Mouse (Mus musculus) liver, postnatal 0 days (tissue): ENCODE results near the gene Ktn1.

ENCODE experiments used
- CTCF ChIP-seq: sonication (generic); IDR thresholded peaks from 2 replicates; pipeline ENCODE4 v1.5.1; 2016; ENCODE audit warnings: antibody characterized with exemption, low read depth
- EP300 ChIP-seq: IDR thresholded peaks from 2 replicates; pipeline ENCODE4 v1.6.1; 2016; ENCODE audit warnings: antibody characterized with exemption, low read depth, mild to moderate bottlenecking

DNA sequence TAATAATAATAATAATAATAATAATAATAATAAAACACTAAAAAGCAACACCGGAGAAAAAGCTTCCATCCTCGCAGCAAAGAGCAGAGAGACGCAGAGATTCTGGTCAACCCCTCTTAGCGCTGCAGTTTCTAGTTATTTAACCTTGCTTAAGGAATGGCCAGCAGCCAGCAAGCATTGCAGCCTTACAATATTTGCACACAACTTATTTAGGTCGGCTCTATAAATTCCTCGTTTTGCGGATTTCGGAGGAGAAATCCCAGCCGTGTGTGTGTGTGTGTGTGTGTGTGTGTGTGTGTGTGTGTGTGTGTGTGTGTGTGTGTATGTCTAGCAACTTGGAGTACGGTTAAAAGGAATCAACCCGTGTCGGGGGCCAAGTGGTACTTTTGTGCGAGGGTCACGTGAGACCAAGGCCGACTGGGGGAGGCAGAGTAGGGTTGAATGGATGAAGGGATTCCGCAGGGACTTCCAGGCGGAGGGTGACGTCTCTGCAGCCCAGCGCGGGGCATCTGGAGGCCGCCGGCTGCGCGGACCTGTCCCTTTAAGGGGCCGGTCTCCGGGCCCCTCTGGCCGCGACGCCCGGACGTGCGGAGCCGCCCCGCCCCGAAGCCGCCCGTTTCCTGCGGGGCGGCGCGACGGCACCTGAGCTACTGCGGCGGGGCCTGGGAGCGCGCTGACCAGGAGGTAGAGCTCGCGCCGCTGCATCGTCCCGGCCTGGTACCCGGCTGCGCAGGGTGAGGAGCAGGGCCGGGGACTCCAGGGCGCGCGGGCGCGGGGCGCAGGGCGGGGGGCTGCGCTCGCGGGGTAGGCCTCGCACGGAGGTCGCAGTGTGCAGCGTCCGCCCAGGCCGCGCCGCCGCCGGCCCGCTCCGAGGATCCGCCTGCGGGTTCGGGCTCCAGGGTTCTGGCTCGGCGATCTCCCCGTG is 720 bp downstream of the Ktn1 start:
- TF ChIP-seq CTCF = no peak
- no peak for TF ChIP-seq EP300
